8 mouse cellular contexts compared by ENCODE assay signal in genomic region chr5:33726081-33726647, GRCm38 (mm10). TPM values are rescaled to one million over a fixed set of nuclear protein-coding genes. Genes with fewer than 3 reads are reported as not detected.
DNase-seq lines count a peak whose midpoint lies in the region; ATAC-seq and TF ChIP-seq lines count a peak whose summit lies in the region.

No protein-coding gene starts in this region.

- H3K4me3 ChIP-seq in layer of hippocampus, adult 2 months = peak overlapping the region; percentile 22
- peak overlapping the region; percentile 9 for H3K4me3 ChIP-seq in forebrain, embryonic 15.5 days
- H3K4me3 ChIP-seq in limb, embryonic 13.5 days = peak overlapping the region; percentile 81; the same call in 1 of the 2 replicates
- no peak overlapping the region for H3K4me3 ChIP-seq in midbrain, postnatal 0 days (ENCODE audit: low read depth, low read length)

- 0 out of 2 replicates have a peak, but pooled peaks cover 4% of the 10 kb centered on the region for H3K27me3 ChIP-seq in forebrain, embryonic 15.5 days
- peaks cover 53% of the 10 kb centered on the region for H3K27me3 ChIP-seq in limb, embryonic 13.5 days
- H3K27me3 ChIP-seq in midbrain, postnatal 0 days (ENCODE audit: insufficient read depth, low read length) = peaks cover 29% of the 10 kb centered on the region

- peaks cover 50% of the 10 kb centered on the region for H3K4me1 ChIP-seq in forebrain, embryonic 15.5 days
- peaks cover 40% of the 10 kb centered on the region for H3K4me1 ChIP-seq in limb, embryonic 13.5 days
- H3K4me1 ChIP-seq in midbrain, postnatal 0 days (ENCODE audit: insufficient read depth, low read length) = peaks cover 2% of the 10 kb centered on the region; the same call in 1 of the 2 replicates

- peak; percentile 28; the same call in 1 of the 2 replicates for TF ChIP-seq CTCF in layer of hippocampus, adult 2 months (conservative IDR thresholded peaks at IDR 0.05)
- TF ChIP-seq CTCF in midbrain, postnatal 0 days (IDR thresholded peaks at IDR 0.05) = no peak

- no peaks in the 10 kb centered on the region for H3K9me3 ChIP-seq in forebrain, embryonic 15.5 days
- no peaks in the 10 kb centered on the region for H3K9me3 ChIP-seq in limb, embryonic 13.5 days
- H3K9me3 ChIP-seq in midbrain, postnatal 0 days (ENCODE audit: low read length) = no peaks in the 10 kb centered on the region

- H3K4me2 ChIP-seq in forebrain, embryonic 15.5 days (replicated peaks) = peak overlapping the region; percentile 95
- peak overlapping the region; percentile 98 for H3K4me2 ChIP-seq in limb, embryonic 13.5 days (replicated peaks)
- 0 out of 2 replicates have a peak overlapping the region, but pooled peaks have one; percentile 9 for H3K4me2 ChIP-seq in midbrain, postnatal 0 days (ENCODE audit: low read depth, low read length, poor library complexity, severe bottlenecking)

- no peak for ATAC-seq in forebrain, embryonic 15.5 days (replicated peaks)
- ATAC-seq in limb, embryonic 13.5 days (ENCODE audit: low FRiP score, low read depth) = no peak
- peak; percentile 28; the same call in 1 of the 2 replicates for ATAC-seq in midbrain, postnatal 0 days (ENCODE audit: low FRiP score)
- ATAC-seq in CD4-positive, CD25-positive, alpha-beta regulatory T cell, adult 4 months = no peak

- no peaks in the 10 kb centered on the region for H3K36me3 ChIP-seq in forebrain, embryonic 15.5 days
- H3K36me3 ChIP-seq in limb, embryonic 13.5 days = peaks cover 33% of the 10 kb centered on the region
- no peaks in the 10 kb centered on the region for H3K36me3 ChIP-seq in midbrain, postnatal 0 days (ENCODE audit: insufficient read depth, low read length)

- no peak overlapping the region for H3K9ac ChIP-seq in forebrain, embryonic 15.5 days (replicated peaks)
- H3K9ac ChIP-seq in limb, embryonic 13.5 days = no peak overlapping the region
- H3K9ac ChIP-seq in midbrain, postnatal 0 days (replicated peaks; ENCODE audit: low read length, poor library complexity, severe bottlenecking) = no peak overlapping the region

- DNase-seq in layer of hippocampus, adult 2 months (ENCODE audit: low spot score in 2 of 2) = peak; percentile 45 to 61
- DNase-seq in layer of hippocampus, adult 18-20 months (ENCODE audit: low spot score in 2 of 2) = no peak
- peak; percentile 73 for DNase-seq in midbrain, postnatal 0 days (ENCODE audit: low spot score)
- DNase-seq in thymus, postnatal 0 days (ENCODE audit: low spot score) = no peak
- DNase-seq in thymus, postnatal 10 days (ENCODE audit: low spot score in 2 of 2) = no peak

- WGBS in forebrain, embryonic 15.5 days = 54% methylated on average over 7 of the region's 7 CpGs
- 91% methylated on average over 7 of the region's 7 CpGs for WGBS in limb, embryonic 13.5 days
- 61% methylated on average over 7 of the region's 7 CpGs for WGBS in midbrain, postnatal 0 days

- peak overlapping the region; percentile 89 for H3K27ac ChIP-seq in layer of hippocampus, adult 2 months
- peak overlapping the region; percentile 47 for H3K27ac ChIP-seq in forebrain, embryonic 15.5 days (replicated peaks)
- no peak overlapping the region for H3K27ac ChIP-seq in limb, embryonic 13.5 days
- 0 out of 2 replicates have a peak overlapping the region, but pooled peaks have one; percentile 59 for H3K27ac ChIP-seq in midbrain, postnatal 0 days (ENCODE audit: low read depth, low read length)

RNA-seq across cellular contexts. Expression of gene Fgfr3, which starts 4.7 kb away (rescaled TPM):
- total RNA-seq in layer of hippocampus, adult 2 months (2021) = 100 to 1,000 TPM; 137 to 139 TPM
- total RNA-seq in layer of hippocampus, adult 18-20 months (2021) = 100 to 1,000 TPM; 120 to 122 TPM
- 32.9 and 44.3 TPM in 2 replicates for polyA plus RNA-seq in forebrain, embryonic 15.5 days (2015; fragmentation: Nextera tagmentation; extraction: Ambion mirVana)
- 39.1 and 40.7 TPM in 2 replicates for polyA plus RNA-seq in limb, embryonic 13.5 days (2015; fragmentation: Nextera tagmentation; extraction: Ambion mirVana)
- 71.3 and 81.6 TPM in 2 replicates for total RNA-seq in midbrain, postnatal 0 days (2014; rRNA removed)
- polyA plus RNA-seq in midbrain, postnatal 0 days (2015; fragmentation: Nextera tagmentation; extraction: Ambion mirVana) = 24.5 and 28.1 TPM in 2 replicates
- polyA plus RNA-seq in thymus, postnatal 0 days (2015; fragmentation: Nextera tagmentation; extraction: Ambion mirVana) = 0.67 and 0.73 TPM in 2 replicates
- polyA plus RNA-seq in CD4-positive, CD25-positive, alpha-beta regulatory T cell, adult 4 months (2017; shearing (Covaris generic)) = not detected

RNA-seq across cellular contexts. Expression of gene Letm1, which starts 56.5 kb away (rescaled TPM):
- total RNA-seq in layer of hippocampus, adult 2 months (2021) = 100 to 1,000 TPM in 1 of 2 experiments, 10 to 100 TPM in 1; 99.8 to 108 TPM
- total RNA-seq in layer of hippocampus, adult 18-20 months (2021) = 100 to 1,000 TPM in 1 of 2 experiments, 10 to 100 TPM in 1; 95.4 to 101 TPM
- 69.5 and 72.3 TPM in 2 replicates for polyA plus RNA-seq in forebrain, embryonic 15.5 days (2015; fragmentation: Nextera tagmentation; extraction: Ambion mirVana)
- 43.6 and 48.2 TPM in 2 replicates for polyA plus RNA-seq in limb, embryonic 13.5 days (2015; fragmentation: Nextera tagmentation; extraction: Ambion mirVana)
- 44.1 and 61.7 TPM in 2 replicates for total RNA-seq in midbrain, postnatal 0 days (2014; rRNA removed)
- polyA plus RNA-seq in midbrain, postnatal 0 days (2015; fragmentation: Nextera tagmentation; extraction: Ambion mirVana) = 78.2 and 83.4 TPM in 2 replicates
- polyA plus RNA-seq in thymus, postnatal 0 days (2015; fragmentation: Nextera tagmentation; extraction: Ambion mirVana) = 51.8 and 52.5 TPM in 2 replicates
- polyA plus RNA-seq in CD4-positive, CD25-positive, alpha-beta regulatory T cell, adult 4 months (2017; shearing (Covaris generic)) = 10 to 100 TPM; 15.9 to 17.5 TPM

Comparison
In these comparisons a context has a peak if more than half of its experiments do, and no peak if none do; other contexts are left out.
1. DNase-seq: peak in layer of hippocampus, adult 2 months (2 of 2) and midbrain, postnatal 0 days (single experiment); none in layer of hippocampus, adult 18-20 months (0 of 2), thymus, postnatal 0 days (single experiment) and thymus, postnatal 10 days (0 of 2).
2. H3K4me2 ChIP-seq: peak in every context shown above with its lines; median percentile 98 in limb, embryonic 13.5 days; 95 in forebrain, embryonic 15.5 days; 9 in midbrain, postnatal 0 days.
3. RNA of gene Fgfr3, which starts 4.7 kb away (polyA plus RNA-seq): 39.1 to 40.7 TPM in limb, embryonic 13.5 days, 32.9 to 44.3 TPM in forebrain, embryonic 15.5 days and 24.5 to 28.1 TPM in midbrain, postnatal 0 days; 0.67 to 0.73 TPM in thymus, postnatal 0 days and not detected in CD4-positive, CD25-positive, alpha-beta regulatory T cell, adult 4 months; every median in the first group is over 10 times any median in the second.